Mouse (Mus musculus): ENCODE results near the gene Pla2g10.
"Not testable (repeated sequence)": the region's sequence is repeated elsewhere in the genome, so short reads cannot be mapped to it uniquely, and the experiment has no call there.

Pla2g10 gene

GRCm38 (mm10) chr16:13730285-13731255 lies at the start of gene Pla2g10:
TSS of gene Pla2g10 (minus strand) at chr16:13730983.
- DNase-seq = peak; percentile 50

GRCm38 (mm10) chr16:13774651-13775050 lies 43.9 kb upstream of the Pla2g10 start:
- DNase-seq = not testable (repeated sequence)

- not testable (repeated sequence) for DNase-seq
These were observed 43.2 kb upstream of the Pla2g10 start for GRCm38 (mm10) chr16:13774011-13774410.

GRCm38 (mm10) chr16:13772051-13772450 lies 41.3 kb upstream of the Pla2g10 start:
- not testable (repeated sequence) for DNase-seq

- not testable (repeated sequence) for DNase-seq
These were observed 40.8 kb upstream of the Pla2g10 start for GRCm38 (mm10) chr16:13771603-13772002.

GRCm38 (mm10) chr16:13766367-13766766 lies 35.6 kb upstream of the Pla2g10 start:
- DNase-seq = no peak

- peak; percentile 4 for DNase-seq
These were observed 33.7 kb upstream of the Pla2g10 start for GRCm38 (mm10) chr16:13764519-13764918.

- not testable (repeated sequence) for DNase-seq
These were observed 32.0 kb upstream of the Pla2g10 start for GRCm38 (mm10) chr16:13762807-13763206.

- no peak for DNase-seq
These were observed 27.0 kb upstream of the Pla2g10 start for GRCm38 (mm10) chr16:13757823-13758222.

- peak; percentile 97 for DNase-seq
These were observed 23.8 kb upstream of the Pla2g10 start for GRCm38 (mm10) chr16:13754400-13755190.

- DNase-seq = no peak
These were observed 23.2 kb upstream of the Pla2g10 start for GRCm38 (mm10) chr16:13753986-13754385.

- DNase-seq = no peak
These were observed 19.8 kb upstream of the Pla2g10 start for GRCm38 (mm10) chr16:13750626-13751025.

- DNase-seq = no peak
These were observed 19.2 kb upstream of the Pla2g10 start for GRCm38 (mm10) chr16:13749981-13750380.

GRCm38 (mm10) chr16:13749306-13749705 lies 18.5 kb upstream of the Pla2g10 start:
- no peak for DNase-seq

- DNase-seq = not testable (repeated sequence)
These were observed 18.0 kb upstream of the Pla2g10 start for GRCm38 (mm10) chr16:13748813-13749212.

GRCm38 (mm10) chr16:13748124-13748523 lies 17.3 kb upstream of the Pla2g10 start:
- no peak for DNase-seq

GRCm38 (mm10) chr16:13747708-13748107 lies 16.9 kb upstream of the Pla2g10 start:
- DNase-seq = no peak

GRCm38 (mm10) chr16:13740844-13741243 lies 10.1 kb upstream of the Pla2g10 start:
- no peak for DNase-seq

- DNase-seq = not testable (repeated sequence)
These were observed 8.3 kb upstream of the Pla2g10 start for GRCm38 (mm10) chr16:13739044-13739443.

GRCm38 (mm10) chr16:13735977-13736376 lies 5.2 kb upstream of the Pla2g10 start:
- no peak for DNase-seq

GRCm38 (mm10) chr16:13733518-13734137 lies 2.8 kb upstream of the Pla2g10 start:
- DNase-seq = peak; percentile 80

- DNase-seq = no peak
These were observed 2.0 kb upstream of the Pla2g10 start for GRCm38 (mm10) chr16:13732786-13733185.

- DNase-seq = no peak
These were observed 1.4 kb downstream of the Pla2g10 start for GRCm38 (mm10) chr16:13729428-13729827.
